Mouse (Mus musculus) cortical plate, adult 2 months (tissue): ENCODE measurements around the gene Arnt.

Experiments used
- CTCF ChIP-seq: fragments of 200-500 bp; IDR thresholded peaks from 2 replicates; pipeline ENCODE4 v1.5.1; 2011; ENCODE audit warnings: mild to moderate bottlenecking, control low read depth, low read length; ENCODE audit not compliant: insufficient read depth; ENCODE audit errors: extremely low read depth
- POLR2A ChIP-seq: fragments of 200-500 bp; IDR thresholded peaks from 2 replicates; pipeline ENCODE4 v1.6.1; 2011; ENCODE audit warnings: mild to moderate bottlenecking, low read length, control low read depth; ENCODE audit not compliant: insufficient read depth; ENCODE audit errors: extremely low read depth

GRCm38 (mm10) chr3:95407728-95408127, 26.5 kb upstream of the Arnt start:
- TF ChIP-seq CTCF (no peak), POLR2A (no peak)
